Mouse (Mus musculus): ENCODE results near the gene Atg7. TPM values are rescaled to one million over a fixed set of nuclear protein-coding genes. Genes with fewer than 3 reads are reported as not detected.
A peak's percentile ranks its signal among the peaks of the same experiment; 100 is the strongest.

Gene Atg7
- total and polyA plus RNA-seq, 3 experiments = 11.1 to 15.7 (median 14.8) TPM

- no peak overlapping the region for H3K4me3 ChIP-seq (replicated peaks in 1 of 3; ENCODE audit: low read depth in 2 of 3, low read length in 2 of 3, poor library complexity in 1 of 3)
- no peaks in the 10 kb centered on the region for H3K36me3 ChIP-seq (replicated peaks in 1 of 2; ENCODE audit: control insufficient read depth in 1 of 2, insufficient read depth in 1 of 2, low read length in 1 of 2)
- DNase-seq (ENCODE audit: extremely low read depth) = peak; percentile 83
- H3K79me2 ChIP-seq (replicated peaks; ENCODE audit: control insufficient read depth, extremely low read depth, insufficient read depth, poor library complexity, severe bottlenecking) = no peaks in the 10 kb centered on the region
- TF ChIP-seq MEF2A (IDR thresholded peaks at IDR 0.05; ENCODE audit: borderline replicate concordance, low read depth, low read length) (peak; percentile 65), TCF12 (IDR thresholded peaks at IDR 0.05; ENCODE audit: low read depth, low read length) (peak; percentile 83), EP300 (IDR thresholded peaks at IDR 0.05; ENCODE audit: low read length) (peak; percentile 61), RCOR1 (conservative IDR thresholded peaks at IDR 0.05; ENCODE audit: low read depth, low read length) (peak; percentile 79; the same call in 1 of the 2 replicates), MYC (IDR thresholded peaks at IDR 0.05; ENCODE audit: low read depth, low read length) (no peak; the same call in 1 of the 2 replicates), TBP (conservative IDR thresholded peaks at IDR 0.05; ENCODE audit: low read depth, low read length) (no peak), KAT2A (IDR thresholded peaks at IDR 0.05; ENCODE audit: insufficient replicate concordance, low read length) (no peak), MAX (IDR thresholded peaks at IDR 0.05; ENCODE audit: low read length) (peak; percentile 92), JUN (IDR thresholded peaks at IDR 0.05; ENCODE audit: insufficient read depth, low read depth, low read length) (no peak), POLR2A (IDR thresholded peaks at IDR 0.05; ENCODE audit: low read depth, low read length) (no peak), MAZ (IDR thresholded peaks at IDR 0.05; ENCODE audit: low read depth, low read length) (0 out of 2 replicates have a peak, but pooled peaks have one; percentile 29), MAFK (IDR thresholded peaks at IDR 0.05; ENCODE audit: insufficient replicate concordance, low read length) (no peak), CTCF (conservative IDR thresholded peaks at IDR 0.05 in 1 of 2, IDR thresholded peaks at IDR 0.05 in 1 of 2; ENCODE audit: low read depth in 2 of 2, low read length in 2 of 2) (no peak), IRF4 (IDR thresholded peaks at IDR 0.05; ENCODE audit: low read depth, low read length) (peak; percentile 66; the same call in 1 of the 2 replicates), ETS1 (conservative IDR thresholded peaks at IDR 0.05; ENCODE audit: low read depth, low read length) (peak; percentile 99), RAD21 (IDR thresholded peaks at IDR 0.05; ENCODE audit: low read depth, low read length) (no peak; the same call in 1 of the 2 replicates), NELFE (IDR thresholded peaks at IDR 0.05; ENCODE audit: low read depth, low read length) (no peak), SMC3 (IDR thresholded peaks at IDR 0.05; ENCODE audit: low read depth, low read length) (no peak), JUND (conservative IDR thresholded peaks at IDR 0.05; ENCODE audit: low read depth, low read length) (peak; percentile 22), USF2 (conservative IDR thresholded peaks at IDR 0.05; ENCODE audit: low read depth, low read length) (peak; percentile 76), BHLHE40 (IDR thresholded peaks at IDR 0.05; ENCODE audit: low read depth, low read length) (peak; percentile 99), SIN3A (IDR thresholded peaks at IDR 0.05; ENCODE audit: low read length) (peak; percentile 63; the same call in 1 of the 2 replicates), MXI1 (IDR thresholded peaks at IDR 0.05; ENCODE audit: low read depth, low read length) (peak; percentile 88), USF1 (IDR thresholded peaks at IDR 0.05; ENCODE audit: low read depth, low read length) (peak; percentile 83), PAX5 (IDR thresholded peaks at IDR 0.05; ENCODE audit: low read length) (no peak)
- no peak overlapping the region for H3K9ac ChIP-seq (ENCODE audit: insufficient read depth, low read depth)
- peak overlapping the region; percentile 60 for H3K4me2 ChIP-seq (ENCODE audit: insufficient read depth, low read depth, poor library complexity, severe bottlenecking)
- H3K4me1 ChIP-seq (ENCODE audit: control insufficient read depth in 1 of 2, insufficient read depth in 2 of 2) = peaks cover 33 to 91% of the 10 kb centered on the region in 2 experiments
- dilution Hi-C loops (cut with MboI; ENCODE audit: extremely low pct_ligation_motif_present, extremely low pct_unique_long_range_greater_than_20kb, low sequenced_read_pairs) (no loop called here), in situ Hi-C loops (cut with MboI; ENCODE audit: low pct_ligation_motif_present, low pct_unique_long_range_greater_than_20kb, low sequenced_read_pairs) (no loop called here)
- peak overlapping the region; percentile 80 for H3K27ac ChIP-seq (ENCODE audit: insufficient read depth, low read depth)
- H3K27me3 ChIP-seq (replicated peaks) = no peaks in the 10 kb centered on the region
- peaks cover 2% of the 10 kb centered on the region for H3K9me3 ChIP-seq (replicated peaks; ENCODE audit: low read length)
Measured at GRCm38 (mm10) chr6:114778650-114779049, 135.8 kb downstream of the Atg7 start.
